Mouse (Mus musculus) intestine, postnatal 0 days (tissue): Measurements from ENCODE around the gene Isoc2b. TPM values are rescaled to one million over a fixed set of nuclear protein-coding genes. Genes with fewer than 3 reads are reported as not detected.

ENCODE experiments used
- ATAC-seq: fragments of 200-750 bp; cut with Nextera tagmentation; 2 replicates; pipeline ENCODE4 v1.8.0; 2017; ENCODE audit warnings: mild to moderate bottlenecking, moderate TSS enrichment, moderate library complexity
- H3K27ac ChIP-seq: fragments of 300-500 bp; sonication (generic); 2 replicates; pipeline ENCODE4 v1.5.1; 2014; ENCODE audit warnings: mild to moderate bottlenecking, low read depth, low read length, moderate library complexity
- H3K27me3 ChIP-seq: fragments of 300-500 bp; sonication (generic); replicated peaks from 2 replicates; pipeline ENCODE4 v1.6.1; 2014; ENCODE audit warnings: low read length, mixed read lengths; ENCODE audit not compliant: control insufficient read depth, insufficient read depth
- H3K36me3 ChIP-seq: fragments of 300-500 bp; sonication (generic); 2 replicates; pipeline ENCODE4 v1.6.1; 2014; ENCODE audit warnings: mild to moderate bottlenecking, moderate library complexity; ENCODE audit not compliant: control insufficient read depth, insufficient read depth
- H3K4me1 ChIP-seq: fragments of 300-500 bp; sonication (generic); replicated peaks from 2 replicates; pipeline ENCODE4 v1.6.1; 2014; ENCODE audit warnings: antibody characterized with exemption, low read length, mixed read lengths; ENCODE audit not compliant: control insufficient read depth, insufficient read depth
- H3K4me2 ChIP-seq: fragments of 300-500 bp; sonication (generic); replicated peaks from 2 replicates; pipeline ENCODE4 v1.6.1; 2014; ENCODE audit warnings: low read depth, mild to moderate bottlenecking, moderate library complexity
- H3K4me3 ChIP-seq: fragments of 300-500 bp; sonication (generic); 2 replicates; pipeline ENCODE4 v1.5.1; 2014; ENCODE audit warnings: low read depth, low read length
- H3K9ac ChIP-seq: fragments of 300-500 bp; sonication (generic); 2 replicates; pipeline ENCODE4 v1.6.1; 2014; ENCODE audit warnings: mild to moderate bottlenecking, low read depth, low read length
- H3K9me3 ChIP-seq: fragments of 300-500 bp; sonication (generic); 2 replicates; pipeline ENCODE4 v1.6.1; 2016; ENCODE audit warnings: mixed run types; ENCODE audit not compliant: control insufficient read depth
- CTCF ChIP-seq: sonication (generic); IDR thresholded peaks from 2 replicates; pipeline ENCODE4 v1.5.1; 2016; ENCODE audit warnings: low read depth, mild to moderate bottlenecking, control low read depth, antibody characterized with exemption, moderate library complexity
- WGBS: fragments of 180-500 bp; shearing (Covaris S2); extraction: QIAGEN DNeasy Blood & Tissue Kit; methylation state at CpG from one replicate; pipeline ENCODE4 v1.1.7; 2014; 5-methylcytosine and 5-hydroxymethylcytosine counted together
- polyA plus RNA-seq: library from polyadenylated mRNA; unstranded; fragments of >200 nt; fragmentation: Nextera tagmentation; extraction: Ambion mirVana; gene quantifications from 2 replicates; pipeline ENCODE4 v1.2.1, GENCODE M21; 2015

Gene Isoc2b
- polyA plus RNA-seq: 12.5 and 15.5 TPM in 2 replicates

DNA sequence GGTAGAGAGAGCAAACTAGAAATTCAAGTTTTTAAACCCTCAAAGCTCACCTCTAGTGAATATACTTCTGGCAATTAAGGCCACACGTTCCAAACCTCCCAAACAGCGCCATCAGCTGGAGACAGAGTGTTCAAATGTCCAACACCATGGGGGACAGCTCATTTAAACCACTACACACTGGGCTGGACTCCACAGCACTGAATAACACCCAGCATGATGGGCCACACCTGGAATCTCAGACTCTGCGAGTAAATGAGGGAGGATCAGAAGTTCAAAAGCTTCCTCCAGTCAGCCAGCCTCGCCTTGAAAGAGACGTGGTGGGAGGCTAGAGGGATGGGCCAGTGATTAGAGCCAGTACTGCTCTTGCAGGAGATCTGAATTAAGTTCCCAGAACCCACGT, at the start of gene Isoc2b:
TSS of gene Isoc2b (minus strand) at position 126 of the 400 bp plus-strand sequence.
- Histone ChIP-seq H3K27me3 (no peaks in the 10 kb centered on the region), H3K36me3 (no peaks in the 10 kb centered on the region), H3K9me3 (no peaks in the 10 kb centered on the region), H3K9ac (no peak within 1 kb of the TSS), H3K4me1 (peaks cover 3% of the 10 kb centered on the region; the same call in 1 of the 2 replicates), H3K27ac (no peak within 1 kb of the TSS), H3K4me3 (no peak within 1 kb of the TSS), H3K4me2 (no peak within 1 kb of the TSS)
- ATAC-seq: no peak
- WGBS: 42% methylated on average over 6 of the region's 6 CpGs
- peak; percentile 27 for TF ChIP-seq CTCF

DNA sequence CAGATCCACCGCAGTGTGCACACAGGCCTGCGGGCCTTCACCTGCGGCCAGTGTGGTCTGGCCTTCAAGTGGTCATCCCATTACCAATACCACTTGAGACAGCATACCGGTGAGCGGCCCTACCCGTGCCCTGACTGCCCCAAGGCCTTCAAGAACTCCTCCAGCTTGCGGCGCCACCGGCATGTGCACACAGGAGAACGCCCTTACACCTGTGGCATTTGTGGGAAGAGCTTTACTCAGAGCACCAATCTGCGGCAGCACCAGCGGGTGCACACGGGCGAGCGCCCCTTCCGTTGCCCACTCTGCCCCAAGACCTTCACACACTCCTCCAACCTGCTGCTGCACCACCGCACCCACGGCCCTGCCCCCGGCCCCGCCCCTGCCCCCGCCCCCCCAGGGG, 49.0 kb upstream of the Isoc2b start:
- Histone ChIP-seq H3K4me3 (no peak overlapping the region), H3K9me3 (no peaks in the 10 kb centered on the region), H3K27ac (no peak overlapping the region), H3K36me3 (peaks cover 36% of the 10 kb centered on the region), H3K4me2 (no peak overlapping the region), H3K4me1 (0 out of 2 replicates have a peak, but pooled peaks cover 10% of the 10 kb centered on the region), H3K27me3 (0 out of 2 replicates have a peak, but pooled peaks cover 6% of the 10 kb centered on the region), H3K9ac (no peak overlapping the region)
- ATAC-seq: no peak
- TF ChIP-seq CTCF: no peak
- WGBS: 80% methylated on average over 21 of the region's 21 CpGs

DNA sequence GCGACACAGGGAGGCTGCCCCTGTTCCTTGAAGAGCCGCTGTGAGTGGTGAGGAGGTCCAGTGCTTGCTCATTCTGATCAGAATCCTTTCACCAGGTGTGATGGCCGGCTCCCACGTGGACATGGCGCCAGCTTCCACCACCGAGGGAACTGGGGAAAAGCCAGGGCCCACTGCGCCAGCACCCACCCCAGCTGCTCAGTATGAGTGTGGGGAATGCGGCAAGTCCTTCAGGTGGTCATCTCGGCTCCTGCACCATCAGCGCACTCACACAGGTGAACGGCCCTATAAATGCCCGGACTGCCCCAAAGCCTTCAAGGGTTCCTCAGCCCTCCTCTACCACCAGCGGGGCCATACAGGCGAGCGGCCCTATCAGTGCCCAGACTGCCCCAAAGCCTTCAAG, 48.6 kb upstream of the Isoc2b start:
- H3K4me3 ChIP-seq: no peak overlapping the region
- no peak for ATAC-seq
- H3K36me3 ChIP-seq: peaks cover 36% of the 10 kb centered on the region
- H3K27ac ChIP-seq: no peak overlapping the region
- no peak overlapping the region for H3K9ac ChIP-seq
- H3K4me1 ChIP-seq: 0 out of 2 replicates have a peak, but pooled peaks cover 8% of the 10 kb centered on the region
- no peaks in the 10 kb centered on the region for H3K9me3 ChIP-seq
- no peak overlapping the region for H3K4me2 ChIP-seq
- 92% methylated on average over 15 of the region's 15 CpGs for WGBS
- H3K27me3 ChIP-seq: 0 out of 2 replicates have a peak, but pooled peaks cover 6% of the 10 kb centered on the region
- TF ChIP-seq CTCF: no peak

DNA sequence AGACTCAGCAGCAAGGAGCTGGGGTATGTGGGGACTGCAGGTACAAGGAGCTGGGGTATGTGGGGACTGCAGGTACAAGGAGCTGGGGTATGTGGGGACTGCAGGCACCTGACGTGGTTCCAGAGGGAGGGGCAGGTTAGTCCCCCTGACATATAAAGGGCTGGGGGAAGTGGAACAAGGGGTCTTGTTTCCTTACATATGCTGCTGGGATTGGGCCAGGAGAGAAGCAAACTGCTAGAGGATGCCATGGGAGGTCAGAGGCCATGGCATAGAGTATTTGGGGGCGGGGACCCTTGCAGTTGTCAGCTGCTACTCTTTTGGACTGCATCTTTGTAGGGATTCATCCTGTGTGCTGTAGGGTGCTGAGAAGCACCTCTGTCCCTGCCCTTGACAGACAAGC, 47.4 kb upstream of the Isoc2b start:
- no peaks in the 10 kb centered on the region for H3K9me3 ChIP-seq
- H3K4me2 ChIP-seq: no peak overlapping the region
- H3K4me1 ChIP-seq: 0 out of 2 replicates have a peak, but pooled peaks cover 4% of the 10 kb centered on the region
- no peak overlapping the region for H3K4me3 ChIP-seq
- H3K27ac ChIP-seq: no peak overlapping the region
- no peak overlapping the region for H3K9ac ChIP-seq
- no peaks in the 10 kb centered on the region for H3K27me3 ChIP-seq
- WGBS: 98% methylated on average over 2 of the region's 2 CpGs
- peaks cover 36% of the 10 kb centered on the region for H3K36me3 ChIP-seq
- TF ChIP-seq CTCF: no peak
- no peak for ATAC-seq

DNA sequence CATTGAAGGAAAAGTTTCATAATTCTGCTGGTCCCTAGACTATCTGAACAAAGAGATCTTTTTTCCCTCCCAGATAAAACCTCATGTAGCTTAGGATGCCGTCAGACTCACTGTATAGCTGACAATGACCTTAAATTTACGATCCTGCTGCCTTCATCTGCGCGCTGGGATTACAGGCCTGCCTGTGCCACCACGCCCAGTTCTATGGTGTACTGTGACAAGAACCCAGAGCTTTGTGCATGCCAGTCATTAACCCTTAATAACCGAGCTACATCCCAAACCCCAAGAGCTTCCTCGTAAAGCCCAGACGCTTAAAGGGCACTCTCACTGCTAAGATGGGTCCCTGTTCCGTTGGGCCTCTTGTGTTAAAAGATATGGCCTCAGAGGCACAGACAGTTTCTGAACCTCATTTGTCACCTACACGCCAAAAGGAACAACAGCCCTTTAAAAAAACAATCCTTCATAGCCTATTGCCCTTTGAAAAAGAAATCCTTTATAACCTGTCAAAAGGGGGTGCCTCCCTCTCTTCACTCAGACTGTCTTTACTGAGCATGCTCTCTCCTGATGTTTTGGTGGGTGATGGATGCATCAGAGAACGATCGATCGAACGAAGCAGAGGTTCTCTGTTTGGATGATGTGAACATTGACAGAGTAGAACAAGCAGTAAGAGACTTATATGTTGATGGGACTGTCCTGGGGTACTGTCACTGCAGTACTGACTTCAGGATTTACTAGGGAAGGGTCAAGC, 45.8 kb upstream of the Isoc2b start:
- Histone ChIP-seq H3K9me3 (no peaks in the 10 kb centered on the region), H3K36me3 (peaks cover 36% of the 10 kb centered on the region), H3K4me3 (peak overlapping the region; percentile 76), H3K4me2 (peak overlapping the region; percentile 75), H3K9ac (peak overlapping the region; percentile 78), H3K27ac (peak overlapping the region; percentile 94; the same call in 1 of the 2 replicates), H3K4me1 (0 out of 2 replicates have a peak, but pooled peaks cover 3% of the 10 kb centered on the region), H3K27me3 (no peaks in the 10 kb centered on the region)
- WGBS: 12% methylated on average over 14 of the region's 14 CpGs
- TF ChIP-seq CTCF: no peak
- peak; percentile 59 for ATAC-seq

DNA sequence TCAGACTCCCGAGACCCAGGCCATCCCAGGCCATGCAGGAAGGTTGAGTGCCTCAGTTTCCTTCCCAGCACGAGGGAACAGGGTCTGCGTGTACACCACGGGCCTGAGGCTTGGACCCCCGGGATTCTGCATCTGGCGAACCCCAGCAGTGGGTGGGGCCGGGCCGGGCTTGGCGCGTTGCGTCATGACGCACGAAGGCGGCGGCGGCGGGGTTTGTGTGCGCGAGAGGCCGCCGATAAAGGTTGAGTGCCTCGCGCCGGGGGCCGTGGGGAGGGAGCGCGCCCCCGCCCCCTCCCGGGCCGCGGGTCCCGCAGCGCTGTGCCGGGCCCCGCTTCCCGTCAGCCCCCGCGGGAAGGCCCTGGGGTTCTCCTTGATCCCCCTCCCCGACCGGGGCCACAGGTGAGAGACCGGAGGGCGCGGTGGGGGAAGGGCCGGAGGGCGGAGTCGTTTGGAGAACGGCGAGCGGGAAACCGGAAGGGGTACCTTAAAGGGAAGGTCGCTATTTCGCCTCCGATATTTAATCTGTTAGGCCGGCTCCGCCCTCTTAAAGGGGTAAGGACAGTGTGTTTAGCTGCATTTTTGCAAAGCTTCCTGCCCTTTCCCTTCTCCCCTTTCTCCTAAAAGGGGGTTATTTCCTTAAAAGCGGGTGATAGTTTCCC, 45.1 kb upstream of the Isoc2b start, which contains the start of gene Zfp628:
TSS of gene Zfp628 (plus strand) at position 211 of the 659 bp plus-strand sequence.
- H3K27ac ChIP-seq: peak within 1 kb of the TSS; percentile 94
- peak within 1 kb of the TSS; percentile 76 for H3K4me3 ChIP-seq
- H3K9ac ChIP-seq: peak within 1 kb of the TSS; percentile 78
- 0 out of 2 replicates have a peak, but pooled peaks have one; percentile 5 for TF ChIP-seq CTCF
- H3K4me1 ChIP-seq: 0 out of 2 replicates have a peak, but pooled peaks cover 3% of the 10 kb centered on the region
- peaks cover 29% of the 10 kb centered on the region for H3K36me3 ChIP-seq
- H3K4me2 ChIP-seq: peak within 1 kb of the TSS; percentile 75
- no peaks in the 10 kb centered on the region for H3K27me3 ChIP-seq
- peak; percentile 89 for ATAC-seq
- under 1% methylated on average over 54 of the region's 56 CpGs for WGBS
- no peaks in the 10 kb centered on the region for H3K9me3 ChIP-seq
